Mouse (Mus musculus): ENCODE measurements at regions not wholly inside any gene's neighbourhood (a gene's known extent, or its start where the extent isn't known, plus 50 kb on each side); places are given as distances from the start of the nearest gene placed in this dataset.

DNA sequence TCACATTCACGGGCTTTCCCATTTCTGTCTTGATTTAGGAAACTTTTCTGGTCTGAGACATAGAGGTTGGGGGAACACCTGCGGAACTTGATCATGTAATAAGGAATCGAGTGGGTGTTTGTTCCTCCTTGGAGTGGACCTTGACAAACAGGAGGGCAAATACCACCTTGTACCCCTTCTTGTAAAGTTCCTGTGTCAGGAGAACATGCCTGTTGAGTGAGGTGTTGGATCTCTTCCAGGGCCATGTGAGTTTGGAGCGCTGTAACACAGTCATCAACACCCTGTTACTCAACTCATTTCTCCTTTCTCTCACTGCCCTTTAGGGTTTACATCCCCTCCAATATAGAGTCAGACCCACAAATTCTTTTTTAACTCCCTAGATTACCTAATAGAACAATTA is 162.0 kb downstream of the Dact1 start:
- no peak for TF ChIP-seq POLR2A (IDR thresholded peaks at IDR 0.05; ENCODE audit: insufficient read depth, low read depth, low read length)
- no peak for TF ChIP-seq CTCF (IDR thresholded peaks at IDR 0.05)
